Mouse (Mus musculus) heart, embryonic 11.5 days (tissue): ENCODE measurements at regions not wholly inside any gene's neighbourhood (a gene's known extent, or its start where the extent isn't known, plus 50 kb on each side); places are given as distances from the start of the nearest gene placed in this dataset.

ENCODE experiments used
- ATAC-seq: fragments of 200-750 bp; cut with Nextera tagmentation; replicated peaks from 2 replicates; pipeline ENCODE4 v1.8.0; 2017; ENCODE audit warnings: moderate library complexity; ENCODE audit not compliant: insufficient number of reproducible peaks, low FRiP score, low TSS enrichment
- H3K27ac ChIP-seq: fragments of 300-500 bp; sonication (generic); 2 replicates; pipeline ENCODE4 v1.5.1; 2014; ENCODE audit warnings: mild to moderate bottlenecking, low read depth, low read length
- H3K27me3 ChIP-seq: fragments of 300-500 bp; sonication (generic); 2 replicates; pipeline ENCODE4 v1.6.1; 2014; ENCODE audit warnings: mild to moderate bottlenecking, low read length, mixed read lengths; ENCODE audit not compliant: control insufficient read depth, insufficient read depth
- H3K36me3 ChIP-seq: fragments of 300-500 bp; sonication (generic); 2 replicates; pipeline ENCODE4 v1.6.1; 2014; ENCODE audit warnings: mild to moderate bottlenecking, low read length, moderate library complexity, mixed read lengths; ENCODE audit not compliant: control insufficient read depth, insufficient read depth
- H3K4me1 ChIP-seq: fragments of 300-500 bp; sonication (generic); 2 replicates; pipeline ENCODE4 v1.6.1; 2014; ENCODE audit warnings: low read length; ENCODE audit not compliant: control insufficient read depth, insufficient read depth
- H3K4me2 ChIP-seq: fragments of 300-500 bp; sonication (generic); 2 replicates; pipeline ENCODE4 v1.6.1; 2014; ENCODE audit warnings: mild to moderate bottlenecking, moderate library complexity
- H3K4me3 ChIP-seq: fragments of 300-500 bp; sonication (generic); 2 replicates; pipeline ENCODE4 v1.5.1; 2014; ENCODE audit warnings: low read depth, low read length
- H3K9ac ChIP-seq: fragments of 300-500 bp; sonication (generic); 2 replicates; pipeline ENCODE4 v1.6.1; 2014; ENCODE audit warnings: mild to moderate bottlenecking, low read depth, low read length, moderate library complexity
- H3K9me3 ChIP-seq: fragments of 300-500 bp; sonication (generic); replicated peaks from 2 replicates; pipeline ENCODE4 v1.6.1; 2016; ENCODE audit warnings: low read length; ENCODE audit not compliant: control insufficient read depth
- WGBS: fragments of 180-500 bp; shearing (Covaris S2); extraction: QIAGEN DNeasy Blood & Tissue Kit; methylation state at CpG from one replicate; pipeline ENCODE4 v1.1.7; 2014; ENCODE audit not compliant: insufficient replicate concordance; 5-methylcytosine and 5-hydroxymethylcytosine counted together

GRCm38 (mm10) chr14:78384370-78384769 is 76.5 kb upstream of the Tnfsf11 start:
- Histone ChIP-seq H3K9ac (no peak overlapping the region), H3K27me3 (no peaks in the 10 kb centered on the region), H3K4me3 (no peak overlapping the region), H3K4me2 (no peak overlapping the region), H3K27ac (no peak overlapping the region), H3K4me1 (no peaks in the 10 kb centered on the region), H3K9me3 (no peaks in the 10 kb centered on the region), H3K36me3 (no peaks in the 10 kb centered on the region)
- no peak for ATAC-seq
- WGBS, result 73% methylated on average over 1 of the region's 1 CpGs

- no peaks in the 10 kb centered on the region for H3K4me1 ChIP-seq
- no peaks in the 10 kb centered on the region for H3K27me3 ChIP-seq
- H3K9me3 ChIP-seq, result no peaks in the 10 kb centered on the region
- 68% methylated on average over 8 of the region's 8 CpGs for WGBS
- no peak for ATAC-seq
- H3K27ac ChIP-seq, result no peak overlapping the region
- no peaks in the 10 kb centered on the region for H3K36me3 ChIP-seq
- no peak overlapping the region for H3K4me3 ChIP-seq
- no peak overlapping the region for H3K9ac ChIP-seq
- H3K4me2 ChIP-seq, result no peak overlapping the region
Observed at GRCm38 (mm10) chr14:78383256-78383709, 75.4 kb upstream of the Tnfsf11 start.

- Histone ChIP-seq H3K9me3 (no peaks in the 10 kb centered on the region), H3K4me1 (no peaks in the 10 kb centered on the region), H3K36me3 (no peaks in the 10 kb centered on the region), H3K4me3 (no peak overlapping the region), H3K9ac (no peak overlapping the region), H3K27ac (no peak overlapping the region), H3K27me3 (no peaks in the 10 kb centered on the region), H3K4me2 (no peak overlapping the region)
- 78% methylated on average over 4 of the region's 4 CpGs for WGBS
- no peak for ATAC-seq
Observed at GRCm38 (mm10) chr14:78380011-78380410, 72.2 kb upstream of the Tnfsf11 start.

- Histone ChIP-seq H3K9ac (no peak overlapping the region), H3K36me3 (no peaks in the 10 kb centered on the region), H3K9me3 (no peaks in the 10 kb centered on the region), H3K4me1 (no peaks in the 10 kb centered on the region), H3K27ac (no peak overlapping the region), H3K4me3 (no peak overlapping the region), H3K27me3 (no peaks in the 10 kb centered on the region), H3K4me2 (no peak overlapping the region)
- ATAC-seq, result no peak
- 80% methylated on average over 5 of the region's 5 CpGs for WGBS
Observed at GRCm38 (mm10) chr14:78376591-78376990, 68.7 kb upstream of the Tnfsf11 start.

- ATAC-seq, result no peak
- H3K9me3 ChIP-seq, result no peaks in the 10 kb centered on the region
- WGBS, result 74% methylated on average over 3 of the region's 3 CpGs
- H3K36me3 ChIP-seq, result no peaks in the 10 kb centered on the region
- no peak overlapping the region for H3K4me3 ChIP-seq
- H3K27me3 ChIP-seq, result no peaks in the 10 kb centered on the region
- H3K27ac ChIP-seq, result no peak overlapping the region
- no peaks in the 10 kb centered on the region for H3K4me1 ChIP-seq
- H3K4me2 ChIP-seq, result no peak overlapping the region
- no peak overlapping the region for H3K9ac ChIP-seq
Observed at GRCm38 (mm10) chr14:78375746-78376495, 68.1 kb upstream of the Tnfsf11 start.

GRCm38 (mm10) chr14:78372102-78372501 is 64.3 kb upstream of the Tnfsf11 start:
- Histone ChIP-seq H3K27ac (no peak overlapping the region), H3K9ac (no peak overlapping the region), H3K36me3 (no peaks in the 10 kb centered on the region), H3K9me3 (no peaks in the 10 kb centered on the region), H3K4me1 (no peaks in the 10 kb centered on the region), H3K4me3 (no peak overlapping the region), H3K4me2 (no peak overlapping the region), H3K27me3 (no peaks in the 10 kb centered on the region)
- WGBS, result 82% methylated on average over 1 of the region's 1 CpGs
- ATAC-seq, result no peak

- ATAC-seq, result no peak
- H3K9ac ChIP-seq, result no peak overlapping the region
- H3K27ac ChIP-seq, result no peak overlapping the region
- no peaks in the 10 kb centered on the region for H3K36me3 ChIP-seq
- H3K9me3 ChIP-seq, result no peaks in the 10 kb centered on the region
- 85% methylated on average over 4 of the region's 4 CpGs for WGBS
- H3K4me3 ChIP-seq, result no peak overlapping the region
- H3K27me3 ChIP-seq, result no peaks in the 10 kb centered on the region
- H3K4me1 ChIP-seq, result no peaks in the 10 kb centered on the region
- no peak overlapping the region for H3K4me2 ChIP-seq
Observed at GRCm38 (mm10) chr14:78368881-78369280, 61.0 kb upstream of the Tnfsf11 start.

- no peak overlapping the region for H3K9ac ChIP-seq
- H3K27me3 ChIP-seq, result no peaks in the 10 kb centered on the region
- H3K9me3 ChIP-seq, result no peaks in the 10 kb centered on the region
- no peak overlapping the region for H3K4me3 ChIP-seq
- no peak for ATAC-seq
- H3K4me2 ChIP-seq, result no peak overlapping the region
- no peaks in the 10 kb centered on the region for H3K4me1 ChIP-seq
- H3K27ac ChIP-seq, result no peak overlapping the region
- no peaks in the 10 kb centered on the region for H3K36me3 ChIP-seq
Observed at GRCm38 (mm10) chr14:78364822-78365221, 57.0 kb upstream of the Tnfsf11 start.

GRCm38 (mm10) chr14:78363123-78363522 is 55.3 kb upstream of the Tnfsf11 start:
- Histone ChIP-seq H3K27me3 (no peaks in the 10 kb centered on the region), H3K4me1 (no peaks in the 10 kb centered on the region), H3K9ac (no peak overlapping the region), H3K4me3 (no peak overlapping the region), H3K36me3 (no peaks in the 10 kb centered on the region), H3K9me3 (no peaks in the 10 kb centered on the region), H3K4me2 (no peak overlapping the region), H3K27ac (no peak overlapping the region)
- WGBS, result 65% methylated on average over 5 of the region's 5 CpGs
- no peak for ATAC-seq
